Mouse (Mus musculus) limb, embryonic 14.5 days (tissue): ENCODE results near the gene Cst6. TPM values are rescaled to one million over a fixed set of nuclear protein-coding genes. Genes with fewer than 3 reads are reported as not detected.

Experiments
- ATAC-seq: fragments of 200-750 bp; cut with Nextera tagmentation; 2 replicates; pipeline ENCODE4 v1.8.0; 2017; ENCODE audit warnings: low read depth, moderate number of reproducible peaks, moderate TSS enrichment; ENCODE audit not compliant: low FRiP score
- DNase-seq: peaks from one replicate; pipeline ENCODE4 v3.0.0-alpha.2; 2015; ENCODE audit warnings: low spot score
- H3K27ac ChIP-seq: fragments of 300-500 bp; sonication (generic); replicated peaks from 2 replicates; pipeline ENCODE4 v1.5.1; 2014; ENCODE audit warnings: low read depth, mild to moderate bottlenecking, low read length, moderate library complexity, mixed read lengths
- H3K27me3 ChIP-seq: fragments of 300-500 bp; sonication (generic); 2 replicates; pipeline ENCODE4 v1.6.1; 2014; ENCODE audit warnings: low read length, mixed read lengths; ENCODE audit not compliant: control insufficient read depth, insufficient read depth
- H3K36me3 ChIP-seq: fragments of 300-500 bp; sonication (generic); 2 replicates; pipeline ENCODE4 v1.6.1; 2014; ENCODE audit warnings: mild to moderate bottlenecking, low read length, moderate library complexity, mixed read lengths; ENCODE audit not compliant: control insufficient read depth, insufficient read depth
- H3K4me1 ChIP-seq: fragments of 300-500 bp; sonication (generic); 2 replicates; pipeline ENCODE4 v1.6.1; 2014; ENCODE audit warnings: antibody characterized with exemption, low read length, mixed read lengths; ENCODE audit not compliant: control insufficient read depth, insufficient read depth
- H3K4me2 ChIP-seq: fragments of 300-500 bp; sonication (generic); replicated peaks from 2 replicates; pipeline ENCODE4 v1.6.1; 2014; ENCODE audit warnings: low read depth, mild to moderate bottlenecking, low read length, moderate library complexity; ENCODE audit not compliant: severe bottlenecking
- H3K4me3 ChIP-seq: fragments of 300-500 bp; sonication (generic); replicated peaks from 2 replicates; pipeline ENCODE4 v1.5.1; 2014; ENCODE audit warnings: low read length
- H3K9ac ChIP-seq: fragments of 300-500 bp; sonication (generic); 2 replicates; pipeline ENCODE4 v1.6.1; 2014; ENCODE audit warnings: mild to moderate bottlenecking, low read depth, low read length, moderate library complexity; ENCODE audit not compliant: severe bottlenecking
- H3K9me3 ChIP-seq: fragments of 300-500 bp; sonication (generic); 2 replicates; pipeline ENCODE4 v1.6.1; 2016; ENCODE audit warnings: low read length; ENCODE audit not compliant: control insufficient read depth
- POLR2A ChIP-seq: fragments of 200-500 bp; IDR thresholded peaks from 2 replicates; pipeline ENCODE4 v1.8.0; 2012; ENCODE audit warnings: inconsistent platforms, mild to moderate bottlenecking, moderate library complexity, borderline replicate concordance; ENCODE audit not compliant: insufficient read depth, insufficient read length; ENCODE audit errors: extremely low read depth
- WGBS: fragments of 180-500 bp; shearing (Covaris S2); extraction: QIAGEN DNeasy Blood & Tissue Kit; methylation state at CpG from one replicate; pipeline ENCODE4 v1.1.7; 2014; 5-methylcytosine and 5-hydroxymethylcytosine counted together
- polyA plus RNA-seq, 2 experiments: library from polyadenylated mRNA; depleted of rRNA in 1 of 2; stranded (reverse) in 1 of 2; unstranded in 1 of 2; fragments of >200 nt; fragmentation: Nextera tagmentation in 1 of 2; extraction: Ambion mirVana in 1 of 2; gene quantifications; 2 replicates each; pipeline versions ENCODE4 v1.2.1 to v1.2.3; 2012 to 2014

Cst6 gene
- polyA plus RNA-seq, 2 experiments = 3.0 to 8.5 TPM

- TF ChIP-seq POLR2A = no peak
- Histone ChIP-seq H3K9me3 (no peaks in the 10 kb centered on the region), H3K36me3 (no peaks in the 10 kb centered on the region), H3K27ac (no peak overlapping the region), H3K4me1 (no peaks in the 10 kb centered on the region), H3K4me3 (no peak overlapping the region), H3K4me2 (no peak overlapping the region), H3K9ac (no peak overlapping the region), H3K27me3 (no peaks in the 10 kb centered on the region)
- DNase-seq = no peak
- no peak for ATAC-seq
- 83% methylated on average over 2 of the region's 2 CpGs for WGBS
Observed at GRCm38 (mm10) chr19:5353609-5354008, 4.2 kb upstream of the Cst6 start.

GRCm38 (mm10) chr19:5348526-5349501 lies 560 bp downstream of the Cst6 start:
- Histone ChIP-seq H3K4me3 (peak overlapping the region; percentile 27), H3K9me3 (no peaks in the 10 kb centered on the region), H3K27ac (no peak overlapping the region), H3K4me1 (no peaks in the 10 kb centered on the region), H3K9ac (peak overlapping the region; percentile 54), H3K4me2 (peak overlapping the region; percentile 47), H3K36me3 (no peaks in the 10 kb centered on the region), H3K27me3 (no peaks in the 10 kb centered on the region)
- ATAC-seq (no peak), DNase-seq (peak; percentile 42)
- 4% methylated on average over 32 of the region's 34 CpGs for WGBS
- no peak for TF ChIP-seq POLR2A

GRCm38 (mm10) chr19:5348064-5348463 lies 1.3 kb downstream of the Cst6 start:
- no peak for TF ChIP-seq POLR2A
- no peak overlapping the region for H3K9ac ChIP-seq
- no peaks in the 10 kb centered on the region for H3K9me3 ChIP-seq
- H3K4me2 ChIP-seq = no peak overlapping the region
- no peak overlapping the region for H3K27ac ChIP-seq
- 74% methylated on average over 6 of the region's 6 CpGs for WGBS
- no peaks in the 10 kb centered on the region for H3K4me1 ChIP-seq
- no peaks in the 10 kb centered on the region for H3K36me3 ChIP-seq
- ATAC-seq (no peak), DNase-seq (no peak)
- no peak overlapping the region for H3K4me3 ChIP-seq
- no peaks in the 10 kb centered on the region for H3K27me3 ChIP-seq

- H3K27ac ChIP-seq = no peak overlapping the region
- no peak overlapping the region for H3K9ac ChIP-seq
- TF ChIP-seq POLR2A = no peak
- ATAC-seq (no peak; the same call in 1 of the 2 replicates), DNase-seq (no peak)
- H3K27me3 ChIP-seq = no peaks in the 10 kb centered on the region
- no peak overlapping the region for H3K4me2 ChIP-seq
- 74% methylated on average over 6 of the region's 6 CpGs for WGBS
- H3K4me1 ChIP-seq = no peaks in the 10 kb centered on the region
- H3K4me3 ChIP-seq = no peak overlapping the region
- no peaks in the 10 kb centered on the region for H3K36me3 ChIP-seq
- H3K9me3 ChIP-seq = no peaks in the 10 kb centered on the region
Observed at GRCm38 (mm10) chr19:5345297-5346131, 3.9 kb downstream of the Cst6 start.

- H3K4me1 ChIP-seq = no peaks in the 10 kb centered on the region
- TF ChIP-seq POLR2A = no peak
- H3K27me3 ChIP-seq = no peaks in the 10 kb centered on the region
- H3K4me2 ChIP-seq = no peak overlapping the region
- 89% methylated on average over 7 of the region's 7 CpGs for WGBS
- no peaks in the 10 kb centered on the region for H3K36me3 ChIP-seq
- no peak overlapping the region for H3K9ac ChIP-seq
- ATAC-seq (no peak), DNase-seq (no peak)
- H3K27ac ChIP-seq = no peak overlapping the region
- no peak overlapping the region for H3K4me3 ChIP-seq
- no peaks in the 10 kb centered on the region for H3K9me3 ChIP-seq
Observed at GRCm38 (mm10) chr19:5341360-5341759, 8.0 kb downstream of the Cst6 start.
